Mouse (Mus musculus) bone marrow, adult 2 months (tissue): ENCODE results near the gene Grm1. TPM values are rescaled to one million over a fixed set of nuclear protein-coding genes. Genes with fewer than 3 reads are reported as not detected.

ENCODE experiments used
- H3K27ac ChIP-seq: fragments of 200-500 bp; 2 replicates; pipeline ENCODE4 v1.5.1; 2012; ENCODE audit warnings: low read depth, mild to moderate bottlenecking, control low read depth, inconsistent platforms, low read length; ENCODE audit not compliant: control insufficient read depth, poor library complexity, insufficient read depth
- H3K4me1 ChIP-seq: fragments of 200-500 bp; 2 replicates; pipeline ENCODE4 v1.6.1; 2011; ENCODE audit warnings: low read length; ENCODE audit not compliant: control insufficient read depth, insufficient read depth
- H3K4me3 ChIP-seq: fragments of 200-500 bp; replicated peaks from 2 replicates; pipeline ENCODE3; 2011; ENCODE audit warnings: mild to moderate bottlenecking, low read depth, low read length, control low read depth; ENCODE audit not compliant: control insufficient read depth
- CTCF ChIP-seq: fragments of 200-500 bp; IDR thresholded peaks from 2 replicates; pipeline ENCODE4 v1.5.1; 2011; ENCODE audit warnings: low read length, control low read depth; ENCODE audit not compliant: control insufficient read depth, insufficient read depth
- POLR2A ChIP-seq: fragments of 200-500 bp; IDR thresholded peaks from 2 replicates; pipeline ENCODE4 v1.6.1; 2011; ENCODE audit warnings: low read depth, mild to moderate bottlenecking, control low read depth, low read length, borderline replicate concordance; ENCODE audit not compliant: control insufficient read depth
- WGBS: fragments of 180-500 bp; shearing (Covaris S2); methylation state at CpG from one replicate; pipeline ENCODE4 v1.1.7; 2018; 5-methylcytosine and 5-hydroxymethylcytosine counted together
- polyA plus RNA-seq: library from polyadenylated mRNA; stranded (reverse); fragments of >200 nt; gene quantifications from 2 replicates; pipeline ENCODE4 v1.2.4, GENCODE M21; 2011; ENCODE audit warnings: low replicate concordance; ENCODE audit not compliant: missing spikeins, insufficient read depth, insufficient read length

Grm1 gene
- polyA plus RNA-seq, 1 experiment = not detected

GRCm38 (mm10) chr10:11018970-11019531 lies 63.1 kb downstream of the Grm1 start:
- TF ChIP-seq POLR2A (no peak), CTCF (no peak)
- Histone ChIP-seq H3K4me3 (no peak overlapping the region), H3K27ac (no peak overlapping the region), H3K4me1 (no peaks in the 10 kb centered on the region)
- WGBS = 67% methylated on average over 2 of the region's 2 CpGs

GRCm38 (mm10) chr10:11013653-11014052 lies 68.5 kb downstream of the Grm1 start:
- 56% methylated on average over 3 of the region's 3 CpGs for WGBS
- H3K27ac ChIP-seq = no peak overlapping the region
- TF ChIP-seq CTCF (no peak), POLR2A (no peak)
- no peaks in the 10 kb centered on the region for H3K4me1 ChIP-seq
- H3K4me3 ChIP-seq = no peak overlapping the region

GRCm38 (mm10) chr10:10996766-10997165 lies 85.4 kb downstream of the Grm1 start:
- no peaks in the 10 kb centered on the region for H3K4me1 ChIP-seq
- TF ChIP-seq CTCF (no peak), POLR2A (no peak)
- WGBS = 64% methylated on average over 1 of the region's 1 CpGs
- no peak overlapping the region for H3K27ac ChIP-seq
- H3K4me3 ChIP-seq = no peak overlapping the region

GRCm38 (mm10) chr10:10991708-10992107 lies 90.4 kb downstream of the Grm1 start:
- Histone ChIP-seq H3K4me1 (no peaks in the 10 kb centered on the region), H3K27ac (no peak overlapping the region), H3K4me3 (no peak overlapping the region)
- TF ChIP-seq CTCF = no peak
- TF ChIP-seq POLR2A = no peak
- 81% methylated on average over 3 of the region's 3 CpGs for WGBS

- WGBS = 71% methylated on average over 2 of the region's 2 CpGs
- TF ChIP-seq POLR2A (no peak), CTCF (no peak)
- Histone ChIP-seq H3K27ac (no peak overlapping the region), H3K4me1 (no peaks in the 10 kb centered on the region), H3K4me3 (no peak overlapping the region)
Measured at GRCm38 (mm10) chr10:10971311-10971710, 110.8 kb downstream of the Grm1 start.

GRCm38 (mm10) chr10:10964490-10965150 lies 117.5 kb downstream of the Grm1 start:
- Histone ChIP-seq H3K4me3 (no peak overlapping the region), H3K4me1 (no peaks in the 10 kb centered on the region), H3K27ac (no peak overlapping the region)
- 75% methylated on average over 6 of the region's 6 CpGs for WGBS
- TF ChIP-seq CTCF = no peak
- no peak for TF ChIP-seq POLR2A

GRCm38 (mm10) chr10:10950557-10950956 lies 131.6 kb downstream of the Grm1 start:
- H3K27ac ChIP-seq = no peak overlapping the region
- no peaks in the 10 kb centered on the region for H3K4me1 ChIP-seq
- 82% methylated on average over 3 of the region's 3 CpGs for WGBS
- TF ChIP-seq POLR2A (no peak), CTCF (no peak)
- no peak overlapping the region for H3K4me3 ChIP-seq

GRCm38 (mm10) chr10:10949172-10949571 lies 133.0 kb downstream of the Grm1 start:
- Histone ChIP-seq H3K27ac (no peak overlapping the region), H3K4me3 (no peak overlapping the region), H3K4me1 (no peaks in the 10 kb centered on the region)
- no peak for TF ChIP-seq POLR2A
- no peak for TF ChIP-seq CTCF
- 81% methylated on average over 3 of the region's 3 CpGs for WGBS
